Mouse (Mus musculus) MEL (cell line): ENCODE results near the gene Camta1. TPM values are rescaled to one million over a fixed set of nuclear protein-coding genes. Genes with fewer than 3 reads are reported as not detected.
A peak's percentile ranks its signal among the peaks of the same experiment; 100 is the strongest.
"Not testable (repeated sequence)": the region's sequence is repeated elsewhere in the genome, so short reads cannot be mapped to it uniquely, and the experiment has no call there.

Source experiments
- DNase-seq: peaks from one replicate; pipeline ENCODE4 v3.0.0; 2011; ENCODE audit warnings: low read depth, low spot score
- H3K27ac ChIP-seq: 2 replicates; pipeline ENCODE4 v1.5.1; 2012; ENCODE audit warnings: low read depth, mild to moderate bottlenecking, control low read depth, low read length, moderate library complexity; ENCODE audit not compliant: control insufficient read depth
- H3K27me3 ChIP-seq, 2 experiments: fragments of 150-350 bp in 1 of 2; sonication (generic) in 1 of 2; 2 replicates each; pipeline ENCODE4 v1.6.1; 2012; ENCODE audit warnings: low read length in 2 of 2, mild to moderate bottlenecking in 2 of 2, improper control_type of control experiment in 1 of 2, moderate library complexity in 1 of 2; ENCODE audit not compliant: insufficient read depth in 2 of 2, control insufficient read depth in 1 of 2
- H3K36me3 ChIP-seq, 2 experiments: 2 replicates each; pipeline ENCODE4 v1.6.1; 2012 to 2014; ENCODE audit warnings: low read length in 2 of 2, improper control_type of control experiment in 1 of 2, inconsistent platforms in 1 of 2, mild to moderate bottlenecking in 1 of 2; ENCODE audit not compliant: insufficient read depth in 2 of 2, control insufficient read depth in 1 of 2
- H3K4me1 ChIP-seq, 2 experiments: fragments of 150-350 bp in 1 of 2; sonication (generic) in 1 of 2; 2 replicates each; pipeline ENCODE4 v1.6.1; 2012; ENCODE audit warnings: low read length in 2 of 2, improper control_type of control experiment in 1 of 2, mild to moderate bottlenecking in 1 of 2; ENCODE audit not compliant: insufficient read depth in 2 of 2, control insufficient read depth in 1 of 2
- H3K4me3 ChIP-seq, 2 experiments: fragments of 150-350 bp in 1 of 2; sonication (generic) in 1 of 2; 2 replicates each; pipeline ENCODE4 v1.5.1; 2012; ENCODE audit warnings: low read depth in 2 of 2, low read length in 2 of 2, mild to moderate bottlenecking in 2 of 2, moderate library complexity in 2 of 2, control low read depth in 1 of 2, improper control_type of control experiment in 1 of 2; ENCODE audit not compliant: control insufficient read depth in 1 of 2, insufficient read depth in 1 of 2
- H3K79me2 ChIP-seq: 2 replicates; pipeline ENCODE4 v1.6.1; 2012; ENCODE audit warnings: mild to moderate bottlenecking, low read length, moderate library complexity; ENCODE audit not compliant: control insufficient read depth, poor library complexity, insufficient read depth
- H3K9ac ChIP-seq: 2 replicates; pipeline ENCODE4 v1.6.1; 2012; ENCODE audit warnings: low read depth, mild to moderate bottlenecking, control low read depth, low read length, moderate library complexity; ENCODE audit not compliant: control insufficient read depth, poor library complexity, severe bottlenecking
- H3K9me3 ChIP-seq: fragments of 150-350 bp; sonication (generic); replicated peaks from 2 replicates; pipeline ENCODE4 v1.6.1; 2012; ENCODE audit warnings: mild to moderate bottlenecking, low read length, improper control_type of control experiment, moderate library complexity; ENCODE audit not compliant: insufficient read depth
- CTCF ChIP-seq, 3 experiments: IDR thresholded peaks in 2 of 3; conservative IDR thresholded peaks in 1 of 3; 2 replicates each; pipeline ENCODE4 v1.5.1; 2011 to 2012; ENCODE audit warnings: low read length in 3 of 3, low read depth in 2 of 3, mild to moderate bottlenecking in 2 of 3, improper control_type of control experiment in 1 of 3, inconsistent platforms in 1 of 3, mixed read lengths in 1 of 3, moderate library complexity in 1 of 3; ENCODE audit not compliant: control insufficient read depth in 1 of 3, insufficient read depth in 1 of 3, poor library complexity in 1 of 3, severe bottlenecking in 1 of 3
- E2F4 ChIP-seq: IDR thresholded peaks from 2 replicates; pipeline ENCODE4 v1.6.1; 2011; ENCODE audit warnings: low read depth, low read length, improper control_type of control experiment, borderline replicate concordance
- GATA1 ChIP-seq: IDR thresholded peaks from 2 replicates; pipeline ENCODE4 v1.6.1; 2011; ENCODE audit warnings: low read depth, low read length, improper control_type of control experiment
- HCFC1 ChIP-seq: IDR thresholded peaks from 2 replicates; pipeline ENCODE4 v1.6.1; 2012; ENCODE audit warnings: low read depth, mild to moderate bottlenecking, inconsistent platforms, low read length, improper control_type of control experiment, moderate library complexity
- MAFK ChIP-seq: IDR thresholded peaks from 2 replicates; pipeline ENCODE4 v1.6.1; 2011; ENCODE audit warnings: low read depth, mild to moderate bottlenecking, low read length, improper control_type of control experiment, borderline replicate concordance
- POLR2A ChIP-seq, 2 experiments: IDR thresholded peaks; 2 replicates each; pipeline ENCODE4 v1.6.1; 2011 to 2012; ENCODE audit warnings: low read length in 2 of 2, mild to moderate bottlenecking in 2 of 2, control low read depth in 1 of 2, improper control_type of control experiment in 1 of 2, low read depth in 1 of 2, moderate library complexity in 1 of 2; ENCODE audit not compliant: control insufficient read depth in 1 of 2, insufficient read depth in 1 of 2, poor library complexity in 1 of 2
- POLR2AphosphoS2 ChIP-seq: IDR thresholded peaks from 2 replicates; pipeline ENCODE4 v1.6.1; 2011; ENCODE audit warnings: low read length, improper control_type of control experiment
- RAD21 ChIP-seq: IDR thresholded peaks from 2 replicates; pipeline ENCODE4 v1.6.1; 2011; ENCODE audit warnings: mild to moderate bottlenecking, low read depth, low read length, improper control_type of control experiment
- SMC3 ChIP-seq: IDR thresholded peaks from 2 replicates; pipeline ENCODE4 v1.6.1; 2011; ENCODE audit warnings: low read depth, low read length, improper control_type of control experiment
- TAL1 ChIP-seq: IDR thresholded peaks from 2 replicates; pipeline ENCODE4 v1.6.1; 2012; ENCODE audit warnings: mild to moderate bottlenecking, inconsistent platforms, low read length, moderate library complexity, mixed read lengths
- ZKSCAN1 ChIP-seq: IDR thresholded peaks from 2 replicates; pipeline ENCODE4 v1.6.1; 2012; ENCODE audit warnings: low read depth, mild to moderate bottlenecking, inconsistent platforms, low read length, improper control_type of control experiment, moderate library complexity
- polyA plus RNA-seq, 2 experiments: library from polyadenylated mRNA; stranded (reverse) in 1 of 2; unstranded in 1 of 2; fragments of >175 nt in 1 of 2; fragments of >200 nt in 1 of 2; gene quantifications; 2 replicates each; pipeline versions ENCODE4 v1.2.1 to v1.2.4; 2012; ENCODE audit warnings: low replicate concordance in 2 of 2, low read depth in 1 of 2; ENCODE audit not compliant: insufficient read length in 2 of 2, insufficient read depth in 1 of 2, missing spikeins in 1 of 2
- total RNA-seq: library from RNA; depleted of rRNA; stranded (reverse); fragments of 300-350 nt; gene quantifications from 2 replicates; pipeline ENCODE4 v1.2.3, GENCODE M21; 2012

Gene Camta1
- total and polyA plus RNA-seq, 3 experiments, result 28.2 to 87.5 TPM; not detected in 1

GRCm38 (mm10) chr4:150909451-150910156, 952.1 kb downstream of the Camta1 start (continued):
- TF ChIP-seq ZKSCAN1 (no peak), TAL1 (no peak), HCFC1 (peak; percentile 93)

DNA sequence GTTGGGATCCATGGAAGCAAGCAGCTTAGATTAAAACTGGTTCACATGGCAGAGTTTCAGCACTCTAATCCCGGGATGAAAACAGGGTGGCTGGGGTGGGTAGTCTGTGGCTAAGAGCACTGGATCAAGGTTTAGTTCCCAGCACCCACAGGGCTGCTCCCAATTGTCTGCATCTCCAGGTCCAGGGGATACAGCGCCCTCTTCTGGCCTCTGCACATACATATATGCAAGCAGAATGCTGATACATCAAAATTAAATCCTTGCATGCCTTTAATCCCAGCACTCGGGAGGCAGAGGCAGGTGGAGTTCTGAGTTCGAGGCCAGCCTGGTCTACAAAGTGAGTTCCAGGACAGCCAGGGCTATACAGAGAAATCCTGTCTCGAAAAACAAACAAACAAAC, 953.2 kb downstream of the Camta1 start:
- H3K27me3 ChIP-seq, H3K9ac ChIP-seq, H3K27ac ChIP-seq, H3K9me3 ChIP-seq: not testable (repeated sequence)
- peak; percentile 63 to 67 (median 66) for TF ChIP-seq CTCF (IDR thresholded peaks at IDR 0.05 in 2 of 3, conservative IDR thresholded peaks at IDR 0.05 in 1 of 3; ENCODE audit: control insufficient read depth in 1 of 3, insufficient read depth in 1 of 3, low read depth in 2 of 3, low read length in 3 of 3, poor library complexity in 1 of 3, severe bottlenecking in 1 of 3)
- TF ChIP-seq MAFK, result peak; percentile 93
- peak; percentile 81 for DNase-seq
- Histone ChIP-seq H3K79me2 (peaks cover 18% of the 10 kb centered on the region), H3K4me1 (peaks cover 5 to 20% of the 10 kb centered on the region in 2 experiments), H3K36me3 (peaks cover 6 to 19% of the 10 kb centered on the region in 2 experiments; a peak in 3 of 4 replicates), H3K4me3 (peak overlapping the region; percentile 72 to 87)

DNA sequence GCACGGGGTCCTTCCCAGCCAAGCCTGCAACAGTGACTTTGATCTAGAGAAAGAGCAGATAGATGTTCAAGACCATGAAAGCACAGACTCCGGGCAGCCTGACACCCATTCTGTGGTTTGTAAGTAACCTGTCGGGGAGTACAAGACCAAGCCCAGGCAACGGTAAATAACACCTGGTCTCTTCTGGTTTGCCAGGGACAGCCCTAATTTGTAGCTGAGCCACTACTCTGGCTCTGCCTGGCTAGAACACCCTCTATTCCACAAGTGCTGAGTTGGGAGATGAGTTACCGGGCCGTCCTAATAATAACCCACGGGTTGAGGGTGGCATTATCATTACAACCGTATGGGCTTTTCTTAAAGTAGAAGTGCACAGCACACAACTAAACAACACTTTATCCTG, 954.6 kb downstream of the Camta1 start:
- no peak for DNase-seq
- Histone ChIP-seq H3K27ac (no peak overlapping the region), H3K9me3 (no peaks in the 10 kb centered on the region), H3K4me1 (peaks cover 2 to 12% of the 10 kb centered on the region in 2 experiments; a peak in 3 of 4 replicates), H3K9ac (no peak overlapping the region), H3K36me3 (peaks cover 8 to 14% of the 10 kb centered on the region in 2 experiments; a peak in 3 of 4 replicates), H3K4me3 (no peak overlapping the region), H3K27me3 (no peaks in the 10 kb centered on the region), H3K79me2 (peaks cover 18% of the 10 kb centered on the region)
- TF ChIP-seq E2F4, result no peak
- TF ChIP-seq GATA1, result no peak
- no peak for TF ChIP-seq RAD21
- no peak for TF ChIP-seq POLR2AphosphoS2
- no peak for TF ChIP-seq SMC3
- TF ChIP-seq TAL1, result no peak
- no peak for TF ChIP-seq POLR2A (IDR thresholded peaks at IDR 0.05; ENCODE audit: control insufficient read depth in 1 of 2, insufficient read depth in 1 of 2, low read depth in 1 of 2, low read length in 2 of 2, poor library complexity in 1 of 2)
- TF ChIP-seq CTCF (IDR thresholded peaks at IDR 0.05 in 2 of 3, conservative IDR thresholded peaks at IDR 0.05 in 1 of 3; ENCODE audit: control insufficient read depth in 1 of 3, insufficient read depth in 1 of 3, low read depth in 2 of 3, low read length in 3 of 3, poor library complexity in 1 of 3, severe bottlenecking in 1 of 3), result no peak
